ENCODE assay signal across 9 mouse cellular contexts in the genomic region with DNA sequence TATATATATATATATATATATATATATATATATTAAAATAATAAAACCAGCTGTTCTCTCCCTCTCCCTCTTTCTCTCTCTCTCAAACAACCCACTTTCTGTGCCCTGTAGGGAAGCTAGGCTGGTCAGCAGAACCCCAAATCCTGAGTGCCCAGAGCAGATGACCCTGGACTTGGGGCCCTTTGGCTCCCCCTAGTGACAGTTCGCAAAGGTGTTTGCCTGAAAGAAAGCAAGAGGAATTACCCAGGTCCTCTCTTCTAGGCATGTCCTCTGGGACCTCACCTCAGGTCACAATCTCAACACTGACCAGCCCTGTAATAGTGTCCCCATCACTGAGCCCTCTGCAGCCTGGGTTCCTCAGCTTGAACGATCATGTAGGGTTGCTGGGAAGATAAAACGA. TPM values are rescaled to one million over a fixed set of nuclear protein-coding genes. Genes with fewer than 3 reads are reported as not detected.
A peak's percentile ranks its signal among the peaks of the same experiment; 100 is the strongest.
DNase-seq lines count a peak whose midpoint lies in the region; ATAC-seq and TF ChIP-seq lines count a peak whose summit lies in the region.
"Had no signal": no experiment of that assay in that cellular context is flagged by ENCODE, and none has a peak within 500 bp of the region (broad histone marks: within the 10 kb centered on the region; RNA-seq: fewer than 3 reads in every experiment).

No protein-coding gene starts in this region.

- no peaks in the 10 kb centered on the region for H3K4me1 ChIP-seq in intestine, postnatal 0 days (replicated peaks; ENCODE audit: control insufficient read depth, insufficient read depth, low read length)
- H3K4me1 ChIP-seq in intestine, embryonic 16.5 days (ENCODE audit: control insufficient read depth, insufficient read depth, low read length): no peaks in the 10 kb centered on the region
- H3K4me1 ChIP-seq in E14TG2a.4 (replicated peaks; ENCODE audit: low read depth, low read length): peaks cover 19% of the 10 kb centered on the region

- H3K4me3 ChIP-seq in intestine, postnatal 0 days (ENCODE audit: low read depth, low read length): no peak overlapping the region
- no peak overlapping the region for H3K4me3 ChIP-seq in intestine, embryonic 16.5 days (ENCODE audit: low read length)
- no peak overlapping the region for H3K4me3 ChIP-seq in E14TG2a.4 (replicated peaks; ENCODE audit: low read length)
- H3K4me3 ChIP-seq: liver, embryonic 13.5 days had no signal

- peak; percentile 76 to 78 for DNase-seq in adrenal gland, postnatal 36 days
- DNase-seq in forelimb bud, embryonic 11.5 days (ENCODE audit: low read depth, low spot score): peak; percentile 64
- DNase-seq in left cerebral cortex, postnatal 4 days: peak; percentile 74
- peak; percentile 44 to 56 for DNase-seq in right cerebral cortex, postnatal 10 days (ENCODE audit: low spot score in 2 of 2)
- DNase-seq: liver, embryonic 13.5 days had no signal

- ATAC-seq in intestine, postnatal 0 days: no peak
- no peak for ATAC-seq in intestine, embryonic 16.5 days
- ATAC-seq in granulocyte monocyte progenitor cell, adult 5-6 weeks (replicated peaks; ENCODE audit: poor library complexity, severe bottlenecking): no peak; the same call in 1 of the 2 replicates

- WGBS in intestine, postnatal 0 days: 27% methylated on average over 3 of the region's 3 CpGs
- WGBS in intestine, embryonic 16.5 days: 35% methylated on average over 3 of the region's 3 CpGs

- intact Hi-C loops in left cerebral cortex, postnatal 4 days (cut with DNase I): no loop called here

- H3K9ac ChIP-seq in intestine, postnatal 0 days (ENCODE audit: low read depth, low read length): no peak overlapping the region
- no peak overlapping the region for H3K9ac ChIP-seq in intestine, embryonic 16.5 days (ENCODE audit: low read depth, low read length)
- H3K9ac ChIP-seq: liver, embryonic 13.5 days had no signal

- peaks cover 47% of the 10 kb centered on the region for H3K27me3 ChIP-seq in intestine, postnatal 0 days (replicated peaks; ENCODE audit: control insufficient read depth, insufficient read depth, low read length)
- peaks cover 38% of the 10 kb centered on the region for H3K27me3 ChIP-seq in intestine, embryonic 16.5 days (replicated peaks; ENCODE audit: control insufficient read depth, insufficient read depth, low read length)
- peaks cover 62% of the 10 kb centered on the region for H3K27me3 ChIP-seq in E14TG2a.4 (ENCODE audit: insufficient read depth, low read length)

- peak; percentile 83 for TF ChIP-seq CTCF in intestine, postnatal 0 days (IDR thresholded peaks at IDR 0.05; ENCODE audit: low read depth)
- peak; percentile 71 for TF ChIP-seq CTCF in E14TG2a.4 (conservative IDR thresholded peaks at IDR 0.05; ENCODE audit: low read length)

- no peak overlapping the region for H3K27ac ChIP-seq in intestine, postnatal 0 days (ENCODE audit: low read depth, low read length)
- H3K27ac ChIP-seq in intestine, embryonic 16.5 days (ENCODE audit: low read length): no peak overlapping the region
- H3K27ac ChIP-seq: liver, embryonic 13.5 days had no signal

- no peak overlapping the region for H3K4me2 ChIP-seq in intestine, postnatal 0 days (replicated peaks; ENCODE audit: low read depth)
- H3K4me2 ChIP-seq in intestine, embryonic 16.5 days (ENCODE audit: low read depth, low read length): no peak overlapping the region
- H3K4me2 ChIP-seq: liver, embryonic 13.5 days had no signal

- H3K9me3 ChIP-seq in intestine, postnatal 0 days (ENCODE audit: control insufficient read depth): no peaks in the 10 kb centered on the region
- no peaks in the 10 kb centered on the region for H3K9me3 ChIP-seq in intestine, embryonic 16.5 days (ENCODE audit: control insufficient read depth, low read length)
- no peaks in the 10 kb centered on the region for H3K9me3 ChIP-seq in E14TG2a.4 (ENCODE audit: low read length)
- H3K9me3 ChIP-seq: liver, embryonic 13.5 days had no signal

- no peaks in the 10 kb centered on the region for H3K36me3 ChIP-seq in intestine, postnatal 0 days (ENCODE audit: control insufficient read depth, insufficient read depth)
- H3K36me3 ChIP-seq in intestine, embryonic 16.5 days (ENCODE audit: control insufficient read depth, insufficient read depth, low read length): no peaks in the 10 kb centered on the region
- H3K36me3 ChIP-seq in E14TG2a.4 (ENCODE audit: insufficient read depth, low read length): no peaks in the 10 kb centered on the region
- H3K36me3 ChIP-seq: liver, embryonic 13.5 days had no signal

RNA-seq across cellular contexts. Expression of gene Scube1, which starts 2.8 kb away (rescaled TPM):
- 2.5 and 2.7 TPM in 2 replicates for polyA plus RNA-seq in intestine, postnatal 0 days (2015; fragmentation: Nextera tagmentation; extraction: Ambion mirVana)
- 3.6 and 4.1 TPM in 2 replicates for polyA plus RNA-seq in intestine, embryonic 16.5 days (2015; fragmentation: Nextera tagmentation; extraction: Ambion mirVana)
- total RNA-seq in adrenal gland, postnatal 36 days (2021): 1 to 10 TPM; 4.4 to 4.6 TPM
- total RNA-seq in left cerebral cortex, postnatal 4 days (2021): 10 to 100 TPM; 61.6 to 73.2 TPM
- total RNA-seq in granulocyte monocyte progenitor cell, adult 5-6 weeks (2014; fragmentation: Nextera tagmentation): not detected in 2 replicates
- total RNA-seq in granulocyte monocyte progenitor cell, adult 5-6 weeks (2017): not detected in 2 replicates

RNA-seq across cellular contexts. Expression of gene Mpped1, which starts 51.6 kb away (rescaled TPM):
- polyA plus RNA-seq in intestine, postnatal 0 days (2015; fragmentation: Nextera tagmentation; extraction: Ambion mirVana): 0.07 and 0.16 TPM in 2 replicates
- 0.21 and 0.22 TPM in 2 replicates for polyA plus RNA-seq in intestine, embryonic 16.5 days (2015; fragmentation: Nextera tagmentation; extraction: Ambion mirVana)
- not detected for total RNA-seq in adrenal gland, postnatal 36 days (2021)
- total RNA-seq in left cerebral cortex, postnatal 4 days (2021): 100 to 1,000 TPM; 444 to 539 TPM
- not detected in 2 replicates for total RNA-seq in granulocyte monocyte progenitor cell, adult 5-6 weeks (2014; fragmentation: Nextera tagmentation)
- total RNA-seq in granulocyte monocyte progenitor cell, adult 5-6 weeks (2017): not detected in 2 replicates

Comparison
In these comparisons a context has a peak if more than half of its experiments do, and no peak if none do; other contexts are left out.
1. RNA of gene Scube1, which starts 2.8 kb away (total RNA-seq): 61.6 to 73.2 TPM in left cerebral cortex, postnatal 4 days; 4.4 to 4.6 TPM in adrenal gland, postnatal 36 days and not detected in granulocyte monocyte progenitor cell, adult 5-6 weeks; every median in the first group is over 10 times any median in the second.
2. RNA of gene Mpped1, which starts 51.6 kb away (total RNA-seq): 444 to 539 TPM in left cerebral cortex, postnatal 4 days; not detected in adrenal gland, postnatal 36 days and not detected in granulocyte monocyte progenitor cell, adult 5-6 weeks; every median in the first group is over 100 times any median in the second.
3. Peak in every context shown above with its lines, with median percentiles within 50 percentile points of each other: DNase-seq.